Mouse (Mus musculus) central nervous system, embryonic 14 days (tissue): Measurements from ENCODE around the gene Dzip1l. TPM values are rescaled to one million over a fixed set of nuclear protein-coding genes. Genes with fewer than 3 reads are reported as not detected.

ENCODE experiments used
- polyA plus RNA-seq: library from polyadenylated mRNA; depleted of rRNA; stranded (reverse); fragments of >200 nt; gene quantifications from 2 replicates; pipeline ENCODE4 v1.2.3, GENCODE M21; 2012; rRNA removed

Dzip1l gene
- polyA plus RNA-seq, result 7.1 and 8.5 TPM in 2 replicates

GRCm38 (mm10) chr9:99629281-99630011 is at the start of gene Dzip1l:
TSS of gene Dzip1l (plus strand) at chr9:99629496.

GRCm38 (mm10) chr9:99612202-99612601 is 17.1 kb upstream of the Dzip1l start, which contains the start of gene A4gnt:
TSS of gene A4gnt (plus strand) at chr9:99612502.

DNA sequence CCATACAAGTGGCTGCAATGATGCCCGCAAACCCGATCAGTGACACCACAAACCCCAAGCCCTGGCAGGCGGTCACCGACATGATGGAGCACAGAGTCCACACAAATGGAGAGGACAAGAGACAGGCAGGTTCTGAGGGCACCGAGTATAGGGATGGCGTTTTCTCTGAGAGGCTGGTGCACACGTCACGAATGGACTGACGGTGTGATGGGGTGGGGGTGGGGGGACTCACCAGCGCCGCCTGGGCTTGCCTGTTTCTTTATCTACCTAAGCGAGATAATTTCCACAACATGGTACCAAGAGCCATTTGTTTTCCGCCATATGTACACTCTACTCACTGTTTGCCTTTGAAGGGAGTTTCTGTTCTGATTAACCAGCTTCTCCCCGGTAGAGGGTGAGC is 87.8 kb downstream of the Dzip1l start, which contains the start of gene Cldn18:
TSS of gene Cldn18 (minus strand) at position 134 of the 400 bp plus-strand sequence.

Other genes starting within 250 kb of the Dzip1l start
- gene Mras, start 192.1 kb upstream of the Dzip1l start, polyA plus RNA-seq, result 58.1 and 68.4 TPM in 2 replicates
- 0.39 and 0.68 TPM in 2 replicates for gene Nme9, start 178.0 kb upstream of the Dzip1l start, polyA plus RNA-seq
- gene Armc8, start 60.6 kb upstream of the Dzip1l start, polyA plus RNA-seq, result 47.9 and 49.8 TPM in 2 replicates
- 19.8 and 20.7 TPM in 2 replicates for gene Dbr1, start 53.7 kb upstream of the Dzip1l start, polyA plus RNA-seq
- gene A4gnt, start 17.0 kb upstream of the Dzip1l start, polyA plus RNA-seq, result not detected in 2 replicates
- gene Cldn18, start 87.8 kb downstream of the Dzip1l start, polyA plus RNA-seq, result not detected in 2 replicates
- gene Sox14, start 246.7 kb downstream of the Dzip1l start, polyA plus RNA-seq, result 19.1 and 26.2 TPM in 2 replicates